Mouse (Mus musculus) urinary bladder, postnatal 10 days (tissue): ENCODE measurements around the gene C8g.
A peak's percentile ranks its signal among the peaks of the same experiment; 100 is the strongest.

Source experiments
- DNase-seq: peaks from one replicate; pipeline ENCODE4 v3.0.0; 2022; ENCODE audit warnings: low spot score

C8g gene

DNA sequence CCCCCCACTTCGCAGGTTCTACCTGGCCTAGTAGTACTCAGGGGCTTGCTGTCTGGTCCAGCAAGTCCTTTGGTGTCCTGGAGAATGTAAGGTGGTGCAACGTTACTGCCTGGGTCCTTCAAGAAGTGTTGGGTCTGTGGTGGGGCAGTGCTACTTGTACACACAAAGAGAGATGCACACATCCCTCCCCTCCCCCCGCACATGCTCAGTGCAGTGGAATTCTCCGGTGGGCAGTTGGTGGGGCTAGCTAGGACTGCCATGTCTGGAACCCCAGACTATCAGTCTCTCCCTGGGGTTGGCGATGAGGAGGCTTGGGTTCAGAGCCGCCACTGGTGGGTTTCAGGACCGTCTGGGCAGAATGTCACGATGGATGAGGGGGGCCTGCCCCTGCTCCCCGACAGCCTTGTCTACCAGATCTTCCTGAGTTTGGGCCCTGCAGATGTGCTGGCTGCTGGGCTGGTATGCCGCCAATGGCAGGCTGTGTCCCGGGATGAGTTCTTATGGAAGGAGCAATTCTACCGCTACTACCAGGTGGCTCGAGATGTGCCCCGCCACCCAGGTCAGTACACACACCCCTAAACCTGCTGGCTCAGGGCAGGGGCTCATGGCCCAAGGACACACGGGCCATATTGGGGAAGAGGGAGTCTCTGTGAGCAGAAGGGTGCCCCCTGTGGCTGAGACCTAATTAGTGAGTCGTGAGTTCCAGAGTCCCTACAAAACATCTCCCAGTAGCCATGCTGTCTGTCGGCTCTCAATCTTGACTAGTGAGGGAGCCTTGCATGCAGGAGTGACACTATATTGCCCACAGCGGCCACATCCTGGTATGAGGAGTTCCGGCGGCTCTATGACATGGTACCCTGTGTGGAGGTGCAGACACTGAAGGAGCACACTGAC is at the start of gene C8g:
C8g (minus strand) TSS at position 127 of the 894 bp plus-strand sequence.
- DNase-seq = no peak

DNA sequence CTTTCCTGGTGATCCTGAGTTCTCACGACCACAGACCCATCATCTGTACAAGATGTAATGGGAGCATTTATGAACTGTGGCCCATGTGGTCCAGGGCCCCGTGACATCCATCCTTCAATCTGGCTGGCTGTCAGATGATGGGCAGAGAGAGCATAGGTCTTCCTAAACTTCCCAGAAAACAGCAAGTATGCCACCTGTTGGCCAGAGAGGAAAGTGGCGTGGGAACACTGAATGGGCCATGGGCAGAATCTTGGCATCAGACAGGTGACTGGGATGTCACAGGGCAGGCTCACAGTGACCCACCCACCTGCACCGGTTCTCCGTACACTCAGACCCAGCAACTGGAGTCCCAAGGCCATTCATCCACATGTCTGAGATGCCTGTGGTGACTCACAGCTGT is 49.7 kb upstream of the C8g start:
- DNase-seq = no peak

DNA sequence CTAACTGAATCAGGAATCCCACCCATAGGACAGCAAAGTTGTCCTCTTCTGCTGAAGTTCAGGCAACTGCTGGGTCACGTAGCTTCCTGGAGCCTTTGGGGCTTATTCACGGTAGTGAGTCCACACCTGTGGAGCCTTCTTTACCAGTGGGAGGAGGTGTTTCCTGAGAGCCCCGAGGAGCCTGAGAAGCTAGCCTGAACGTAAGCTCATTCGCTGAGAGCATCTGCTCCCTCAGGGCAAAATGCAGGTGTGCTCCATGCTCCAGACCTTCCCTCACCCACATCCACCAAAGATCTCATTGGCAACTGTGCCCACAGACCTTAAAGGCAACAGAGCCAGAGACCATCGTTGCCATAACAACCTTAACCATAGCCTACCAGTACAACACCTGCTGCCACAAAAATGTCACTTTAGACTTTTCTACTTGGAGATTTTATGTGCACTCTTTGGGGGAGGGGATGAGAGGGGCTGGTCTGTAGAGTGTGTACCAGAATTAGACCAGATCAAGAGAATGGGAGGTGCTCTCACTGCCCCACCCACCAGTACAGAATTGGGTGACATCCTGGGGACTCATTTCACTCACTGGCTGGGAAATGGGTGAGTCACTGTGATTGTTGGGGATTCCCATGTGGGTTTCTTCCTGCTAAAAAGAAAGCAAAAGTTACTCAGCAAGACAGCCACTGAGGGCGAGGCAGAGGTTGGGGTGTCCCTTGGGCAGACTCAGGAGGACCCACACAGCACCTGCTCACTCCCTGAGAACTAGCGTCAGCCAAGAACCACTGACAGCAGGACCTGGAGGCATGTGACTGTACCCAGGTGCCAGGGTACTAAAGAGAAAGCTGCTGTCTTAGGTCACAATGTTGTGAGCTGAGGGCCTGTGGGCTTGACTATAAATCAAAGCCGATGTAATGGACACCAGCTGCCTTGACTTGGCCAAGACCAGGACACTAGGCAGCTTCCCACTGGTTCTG is 47.8 kb upstream of the C8g start:
- no peak for DNase-seq

DNA sequence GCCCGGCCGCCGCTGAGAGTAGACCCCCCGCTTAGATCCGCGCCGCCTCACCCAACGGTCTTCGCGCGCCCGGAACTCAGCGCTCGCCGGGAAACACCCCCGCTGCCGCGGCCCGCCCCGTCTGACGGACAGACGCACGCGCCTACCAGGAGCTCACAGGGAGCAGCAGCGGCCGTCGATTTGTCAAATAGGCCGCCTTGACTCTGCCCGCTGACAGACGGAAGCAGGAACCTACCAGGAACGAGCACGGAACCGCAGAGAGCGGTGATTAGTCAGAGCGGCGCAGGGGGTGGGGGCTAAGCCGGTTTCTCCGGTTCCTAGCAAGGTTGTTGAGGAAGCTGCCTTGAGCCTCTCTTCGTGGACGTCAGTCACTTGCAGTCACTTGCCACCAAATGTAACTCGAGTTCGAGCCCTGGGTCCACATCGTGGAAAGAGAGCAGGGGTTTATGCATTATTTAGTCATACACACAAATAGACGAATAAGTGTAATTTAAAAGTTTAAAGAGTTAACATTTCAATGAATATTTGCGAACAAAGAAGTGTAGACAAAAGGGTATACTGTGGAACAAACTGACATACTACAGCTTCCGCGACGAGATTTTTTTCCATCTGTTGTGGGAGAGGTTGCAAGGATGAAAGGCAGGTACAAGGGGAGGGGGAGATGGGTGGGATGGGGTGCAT is 45.4 kb upstream of the C8g start, which contains the start of gene Traf2:
Traf2 (minus strand) TSS at position 130 of the 681 bp plus-strand sequence.
- DNase-seq = peak; percentile 97

DNA sequence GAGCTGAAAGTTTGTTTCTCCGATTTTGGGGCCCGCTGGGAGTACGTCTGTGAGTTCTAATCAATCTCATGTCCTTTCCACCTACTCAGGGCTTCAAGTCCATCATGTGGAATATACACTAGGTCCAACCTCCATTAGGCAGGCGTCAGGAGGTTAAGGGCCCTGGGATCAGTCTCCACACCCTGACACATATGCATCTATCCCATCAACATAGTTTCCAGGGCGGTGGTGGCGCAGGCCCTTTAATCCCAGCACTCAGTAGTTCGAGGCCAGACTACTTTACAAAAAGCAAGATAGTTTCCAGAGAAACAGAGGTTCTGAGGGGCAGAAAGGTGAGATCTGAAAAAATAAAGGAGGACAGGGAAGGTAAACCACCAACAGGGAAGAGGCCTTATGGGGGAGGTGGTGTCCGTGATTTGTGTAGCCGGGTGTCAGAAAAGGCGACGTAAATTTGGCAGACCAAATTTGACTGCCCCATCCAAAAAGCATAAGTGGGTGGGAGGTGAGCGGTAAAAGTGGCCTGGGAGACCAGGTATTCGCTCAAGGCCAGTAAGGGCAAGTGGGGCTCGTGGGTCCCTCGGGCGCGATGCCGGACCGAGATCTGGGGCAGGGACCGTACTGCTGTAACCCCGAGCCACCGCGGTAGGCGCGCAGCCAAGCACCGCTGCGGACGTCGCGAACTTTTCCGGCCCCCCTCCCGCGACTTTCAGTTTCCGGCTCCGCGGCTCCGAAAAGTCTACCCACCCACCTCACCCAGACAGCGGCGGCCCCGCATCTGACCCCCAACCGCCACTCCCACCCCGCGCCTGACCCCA is 44.7 kb upstream of the C8g start:
- DNase-seq = peak; percentile 28

DNA sequence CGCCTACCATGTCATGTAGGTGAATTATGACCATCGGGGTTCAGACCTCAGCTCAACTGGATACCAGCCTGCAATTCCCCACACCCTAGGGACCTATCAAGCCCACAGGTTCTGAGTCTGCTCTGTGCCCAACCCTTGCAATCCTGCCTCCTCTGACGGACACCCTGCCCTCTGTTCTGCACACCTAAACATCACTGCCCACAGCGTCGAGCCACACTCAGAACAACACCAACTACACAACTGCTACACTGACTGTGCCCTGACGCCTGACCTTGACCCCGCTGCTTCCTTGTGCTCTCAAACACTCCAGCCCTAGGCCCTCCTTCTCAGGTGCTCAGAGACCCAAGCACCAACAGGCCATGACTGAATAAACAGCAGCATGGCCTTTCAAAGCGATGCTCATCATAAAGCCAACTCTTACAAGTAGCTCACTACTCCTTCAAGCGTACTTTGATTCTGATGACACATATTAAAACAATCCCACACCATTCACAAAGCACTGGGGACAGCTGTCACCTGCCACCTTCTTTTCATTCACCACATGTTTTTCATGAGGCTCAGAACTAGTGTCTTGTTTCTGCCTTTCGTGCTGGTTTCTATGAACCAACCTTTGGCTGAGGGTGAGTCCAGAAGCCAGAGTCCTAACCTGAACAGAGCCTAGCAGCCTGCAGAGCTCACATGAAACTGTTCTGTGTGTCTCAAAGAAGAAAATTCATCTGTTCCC is 40.3 kb upstream of the C8g start:
- no peak for DNase-seq

DNA sequence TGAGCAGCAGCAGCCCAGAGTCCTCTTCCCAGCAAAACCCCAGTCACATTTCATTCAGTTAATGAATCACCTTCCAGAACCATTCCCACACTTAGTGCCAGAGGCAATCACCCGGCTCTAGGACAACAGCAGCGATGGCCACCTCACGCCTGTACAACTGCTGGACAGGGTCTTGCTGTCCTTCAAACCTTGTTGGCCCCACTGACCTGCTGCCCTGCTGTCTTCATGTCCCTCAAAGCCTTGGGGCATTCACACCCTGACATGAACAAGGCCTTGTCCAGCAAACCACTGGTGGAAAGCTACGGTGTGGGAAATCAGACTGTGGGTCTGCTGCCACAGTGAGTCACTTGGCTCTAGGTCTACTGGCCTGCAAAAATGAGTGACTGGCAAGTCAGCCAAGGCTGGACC is 39.0 kb upstream of the C8g start:
- DNase-seq = no peak

DNA sequence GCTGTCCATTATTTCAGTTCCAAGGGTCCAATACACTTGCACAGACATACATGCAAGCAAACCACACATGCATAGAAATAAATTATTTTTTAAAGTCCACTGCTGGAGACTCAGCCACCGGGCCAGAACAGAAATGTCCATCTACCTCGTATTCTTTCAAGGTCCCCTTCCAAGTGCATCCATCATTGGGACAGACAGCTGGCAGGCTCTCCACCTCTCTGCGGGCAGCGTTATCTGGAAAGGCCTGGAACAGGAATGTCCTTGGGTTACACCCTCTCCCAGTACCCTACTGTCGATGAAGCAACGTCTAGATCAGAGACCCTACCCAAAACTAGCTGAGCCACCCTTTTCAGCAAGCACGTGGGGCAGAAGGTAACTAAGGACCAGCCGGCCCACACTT is 35.0 kb upstream of the C8g start:
- no peak for DNase-seq

DNA sequence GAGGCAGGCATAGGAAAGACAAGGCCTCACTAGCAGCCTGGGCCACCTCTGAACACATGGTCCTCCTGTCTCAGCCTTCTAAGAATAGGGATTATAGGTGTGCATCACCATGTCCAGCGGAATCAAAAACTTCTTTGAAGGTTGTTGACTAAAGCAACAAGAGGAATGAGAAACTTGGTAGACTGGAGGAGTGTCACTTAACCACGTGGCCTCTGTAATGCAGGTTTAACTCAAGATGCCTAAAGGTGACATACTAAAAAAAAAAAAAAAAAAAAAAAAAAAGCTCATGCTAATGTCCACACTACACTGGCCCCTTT is 33.3 kb upstream of the C8g start:
- DNase-seq = no peak

DNA sequence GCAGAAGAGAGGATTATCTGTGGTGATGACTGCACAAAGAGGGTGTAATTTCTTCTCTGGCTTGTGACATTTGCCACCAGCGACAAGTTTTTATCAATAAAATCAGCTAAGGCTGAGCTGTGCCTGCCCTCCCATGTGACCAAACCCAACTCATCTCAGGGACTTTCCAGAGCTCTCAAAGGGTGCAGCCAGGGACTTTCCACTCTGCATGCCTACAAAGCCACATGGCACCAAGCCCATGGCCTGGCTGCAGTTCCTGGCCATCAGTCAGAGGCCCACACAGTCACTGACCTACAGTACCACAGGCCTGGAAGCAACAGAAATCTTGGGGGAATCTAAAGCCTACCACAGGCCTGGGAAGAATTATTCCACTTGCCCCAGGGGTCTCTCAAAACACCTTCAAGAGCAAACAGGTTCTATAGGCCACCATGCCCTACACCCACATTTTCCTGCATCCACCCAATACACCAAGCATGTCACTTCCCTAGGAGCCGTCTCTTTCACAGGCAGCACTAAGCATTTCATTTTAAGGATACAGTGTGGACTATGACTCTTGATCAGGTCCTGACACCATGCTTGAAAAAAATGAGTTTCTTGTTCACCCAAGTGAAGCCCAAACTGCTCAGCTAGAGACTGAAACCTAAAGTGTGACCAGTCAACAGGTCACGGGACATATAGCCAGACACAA is 32.8 kb upstream of the C8g start:
- DNase-seq = no peak

DNA sequence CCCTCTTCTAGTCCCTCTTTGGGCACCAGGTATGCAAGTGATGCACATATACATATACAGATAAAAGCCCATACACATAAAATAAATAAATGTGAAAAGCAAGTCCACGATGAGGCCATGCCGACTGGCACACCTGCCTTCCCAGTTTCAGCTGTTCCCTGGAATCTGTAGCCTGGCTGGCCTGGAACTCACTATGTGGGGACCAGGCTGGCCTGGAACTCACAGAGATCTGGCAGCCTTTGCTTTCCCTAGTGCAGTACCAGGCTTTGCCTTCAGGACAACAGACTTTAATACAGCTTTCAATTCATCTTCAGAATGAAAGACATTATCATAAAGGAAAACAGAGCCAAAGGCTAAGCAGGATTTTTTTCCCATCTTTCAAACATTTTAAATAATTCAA is 32.2 kb upstream of the C8g start:
- no peak for DNase-seq

DNA sequence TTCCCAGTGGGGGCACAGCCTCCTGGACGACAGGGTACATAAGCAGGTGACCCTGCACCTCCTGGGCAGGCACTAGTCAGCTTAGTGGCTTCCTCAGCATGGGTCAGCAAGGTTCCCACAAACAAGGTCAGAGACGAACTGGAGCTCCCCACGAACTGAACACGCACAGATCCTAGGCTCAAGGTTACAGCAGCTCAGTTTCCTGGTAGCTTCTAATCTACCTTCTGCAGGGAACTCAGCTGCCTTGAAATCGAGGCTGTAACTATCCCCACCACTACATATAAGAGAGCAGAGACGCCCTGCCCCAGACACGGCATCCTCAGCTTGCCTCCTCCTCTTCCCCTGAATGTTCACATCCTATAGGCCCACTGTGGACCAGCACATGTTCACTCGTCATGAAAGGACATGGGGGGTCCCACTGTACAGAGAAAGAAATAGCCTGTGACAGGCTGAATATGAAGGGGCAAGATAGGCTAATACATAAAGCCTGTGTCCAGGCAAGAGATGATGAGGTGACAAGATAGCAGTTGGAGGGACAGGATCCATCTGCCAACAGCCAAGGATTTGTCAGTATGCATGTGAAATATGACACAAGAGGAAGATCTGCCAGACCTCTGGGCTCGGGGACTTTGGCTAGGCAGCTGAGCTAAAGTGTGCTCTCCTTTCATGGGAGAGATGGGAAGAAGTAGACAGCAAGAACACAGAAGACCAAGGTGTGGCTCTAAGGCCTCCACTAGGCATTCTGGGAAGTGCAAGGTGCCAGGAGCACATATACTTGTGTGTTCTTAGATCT is 25.2 kb upstream of the C8g start:
- no peak for DNase-seq

DNA sequence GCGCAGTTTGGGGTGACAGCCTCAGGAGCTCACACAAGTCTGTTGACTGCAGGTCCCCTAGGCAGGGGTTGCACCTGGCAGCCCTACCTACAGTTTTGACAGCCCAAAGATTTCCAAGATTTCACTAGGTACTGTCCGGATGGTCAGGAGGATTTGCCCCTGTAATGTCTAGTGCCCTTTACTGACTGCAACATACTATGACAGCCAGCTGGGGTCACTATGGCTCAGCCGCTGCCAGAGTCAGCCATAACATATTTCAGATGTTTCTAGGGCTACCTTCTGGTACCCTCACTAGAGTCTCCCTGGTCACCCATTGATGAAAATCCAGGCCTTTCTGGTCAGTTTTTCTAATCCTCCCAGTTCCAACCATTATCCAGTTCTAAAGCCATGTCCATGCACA is 8.4 kb upstream of the C8g start:
- DNase-seq = no peak

DNA sequence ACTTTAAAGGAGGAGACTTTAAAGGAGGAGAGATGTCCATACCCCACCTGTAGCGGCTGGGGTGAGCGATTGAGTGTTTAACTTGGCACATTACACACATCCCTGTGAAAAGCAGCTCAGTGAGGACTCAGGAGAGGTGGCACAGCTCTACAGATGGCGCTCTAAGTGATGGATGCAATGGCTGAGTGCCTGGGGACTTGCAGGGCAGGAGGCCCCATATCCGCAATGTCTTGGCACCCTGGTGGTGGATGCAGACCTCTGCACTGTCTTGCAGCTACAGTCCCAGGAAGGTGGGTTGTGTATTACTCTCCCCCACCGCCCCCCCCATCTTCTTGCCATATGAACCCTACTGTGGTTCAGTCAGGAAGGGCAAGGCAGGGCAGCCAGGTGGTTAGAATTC is 5.4 kb upstream of the C8g start:
- no peak for DNase-seq

DNA sequence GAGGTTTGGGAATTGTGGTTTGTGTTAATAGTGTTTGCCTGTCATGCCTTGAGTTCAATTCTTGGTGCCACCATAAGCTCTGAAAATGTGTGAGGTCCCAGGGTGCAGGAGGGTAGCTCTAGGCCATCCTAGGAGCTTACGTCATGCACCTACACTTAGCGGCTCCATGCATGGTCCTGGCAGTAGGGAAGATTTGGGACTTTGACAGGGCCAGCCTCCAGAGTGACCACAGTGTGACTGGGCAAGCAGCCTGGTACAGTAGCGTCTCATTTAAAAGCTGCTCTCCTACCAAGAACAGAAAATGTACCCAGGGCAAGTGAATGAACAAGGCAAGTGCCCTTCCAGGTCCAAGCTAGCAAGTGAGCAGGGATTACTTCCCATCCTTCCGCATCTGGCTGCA is 4.3 kb upstream of the C8g start:
- no peak for DNase-seq

DNA sequence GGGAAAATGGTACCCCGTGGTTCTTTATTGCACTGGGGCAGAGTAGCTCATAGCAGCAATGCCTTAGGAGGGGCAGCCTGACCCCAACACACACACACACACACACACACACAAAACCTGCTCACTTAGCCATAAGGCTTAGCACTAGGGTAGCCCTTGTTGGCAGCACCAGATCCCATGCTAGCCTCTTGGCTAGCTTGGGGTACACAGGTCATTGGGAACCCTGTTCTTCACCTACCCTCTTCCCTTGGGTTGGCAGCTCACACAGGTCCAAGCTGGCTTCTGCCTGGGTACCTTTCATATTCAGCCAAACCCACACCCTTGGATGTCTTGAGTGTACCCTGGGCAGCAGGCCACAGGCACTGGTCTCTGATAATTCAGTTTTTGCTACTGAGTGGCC is 3.5 kb upstream of the C8g start:
- DNase-seq = no peak

DNA sequence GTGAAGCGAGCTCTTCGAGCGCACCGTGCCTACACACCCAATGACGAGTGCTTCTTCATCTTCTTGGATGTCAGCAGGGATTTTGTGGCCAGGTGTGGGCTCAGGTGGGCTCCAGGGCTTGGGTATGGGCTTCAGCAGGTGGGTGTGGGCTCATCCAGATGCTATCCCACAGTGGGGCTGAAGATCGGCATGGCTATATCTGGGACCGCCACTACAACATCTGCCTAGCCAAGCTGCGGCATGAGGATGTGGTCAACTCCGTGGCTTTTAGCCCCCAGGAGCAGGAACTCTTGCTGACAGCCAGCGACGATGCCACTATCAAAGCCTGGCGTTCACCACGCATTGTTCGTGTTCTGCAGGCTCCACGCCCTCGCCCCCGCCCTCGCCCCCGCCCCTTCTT is 3.0 kb upstream of the C8g start:
- no peak for DNase-seq

DNA sequence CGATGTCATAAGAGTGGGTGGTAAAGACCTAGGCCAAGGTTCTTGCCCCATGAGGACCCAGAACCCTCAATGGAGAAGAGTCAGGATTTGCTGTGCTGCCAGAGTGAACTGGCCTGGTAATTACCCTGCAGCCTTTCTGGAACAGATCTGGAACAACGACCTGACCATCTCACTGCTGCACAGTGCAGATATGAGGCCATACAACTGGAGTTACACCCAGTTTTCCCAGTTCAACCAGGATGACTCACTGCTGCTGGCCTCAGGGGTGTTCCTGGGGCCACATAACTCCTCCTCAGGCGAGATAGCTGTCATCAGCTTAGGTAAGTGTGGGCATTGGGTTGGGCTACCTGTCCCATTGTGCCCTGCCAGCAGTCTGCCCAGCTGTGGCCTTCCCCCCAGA is 1.2 kb upstream of the C8g start:
- DNase-seq = no peak

DNA sequence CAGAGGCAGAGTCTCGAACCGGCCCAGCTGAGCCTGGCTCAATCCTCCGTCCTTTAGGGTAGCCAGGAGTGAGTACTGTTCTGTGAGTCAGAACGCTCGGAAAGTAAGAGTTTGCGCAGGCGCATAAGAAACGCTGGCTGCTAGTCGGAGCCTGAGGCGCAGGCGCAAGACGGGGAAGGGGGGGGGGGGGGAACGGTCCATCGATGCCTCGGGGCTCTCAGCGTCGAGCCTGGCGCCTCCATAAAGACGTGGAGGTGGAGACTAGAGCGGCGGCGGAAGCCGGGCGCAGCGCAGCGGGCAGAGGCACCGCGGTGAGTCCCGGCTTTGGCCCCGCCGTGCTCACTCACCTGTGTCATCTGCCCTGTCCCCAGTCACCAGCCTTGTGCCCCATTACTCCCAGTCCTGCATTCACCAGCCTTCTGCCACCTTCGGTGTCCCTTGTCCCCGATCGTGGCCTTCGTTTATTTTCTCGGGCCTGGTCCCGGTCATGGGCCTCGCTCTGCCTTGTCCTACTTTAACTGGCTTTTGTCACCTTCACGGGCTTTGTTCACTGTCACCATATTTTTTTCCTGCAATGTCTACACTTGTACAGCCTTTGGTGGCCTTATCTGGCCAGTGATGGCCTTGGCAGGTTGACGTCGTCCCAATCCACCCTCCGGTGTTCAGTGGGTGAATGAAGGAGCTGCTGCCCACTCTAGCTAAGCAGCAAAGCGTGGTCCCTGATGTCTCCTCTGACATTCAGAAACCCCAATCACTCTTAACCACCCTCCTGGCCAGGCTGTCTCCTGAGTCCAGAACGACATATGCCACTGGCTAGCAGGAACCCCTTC is 728 bp downstream of the C8g start, which contains the start of gene Fbxw5:
Fbxw5 (plus strand) TSS at position 175 of the 830 bp plus-strand sequence.
- peak; percentile 28 for DNase-seq
